In genomic region chr13:28717404-28717803, GRCm38 (mm10) we compare ENCODE assay signal across 15 mouse cellular contexts.
DNase-seq lines count a peak whose midpoint lies in the region; ATAC-seq and TF ChIP-seq lines count a peak whose summit lies in the region.
"Had no signal": no experiment of that assay in that cellular context is flagged by ENCODE, and none has a peak within 500 bp of the region (broad histone marks: within the 10 kb centered on the region; RNA-seq: fewer than 3 reads in every experiment).

No protein-coding gene starts in this region.

- no peaks in the 10 kb centered on the region for H3K36me3 ChIP-seq in heart, postnatal 0 days (replicated peaks; ENCODE audit: control insufficient read depth, insufficient read depth, low read length)
- H3K36me3 ChIP-seq in embryonic facial prominence, embryonic 14.5 days (ENCODE audit: control insufficient read depth, insufficient read depth, low read length) = 0 out of 2 replicates have a peak, but pooled peaks cover 5% of the 10 kb centered on the region
- no peaks in the 10 kb centered on the region for H3K36me3 ChIP-seq in midbrain, embryonic 11.5 days (ENCODE audit: control insufficient read depth, insufficient read depth, low read length)
- H3K36me3 ChIP-seq: intestine, embryonic 15.5 days; stomach, embryonic 15.5 days had no signal

- intact Hi-C loops in heart, postnatal 25 days (cut with DNase I) = loop anchor here (5.0 kb wide), 2 partner anchors 210 to 235 kb away; partner anchors contain the start of gene Sox4

- H3K9me3 ChIP-seq in heart, postnatal 0 days (replicated peaks; ENCODE audit: control insufficient read depth, low read length) = no peaks in the 10 kb centered on the region
- no peaks in the 10 kb centered on the region for H3K9me3 ChIP-seq in embryonic facial prominence, embryonic 14.5 days (ENCODE audit: control insufficient read depth, low read length)
- no peaks in the 10 kb centered on the region for H3K9me3 ChIP-seq in midbrain, embryonic 11.5 days (ENCODE audit: control insufficient read depth, low read length)
- H3K9me3 ChIP-seq: intestine, embryonic 15.5 days; stomach, embryonic 15.5 days had no signal

- peaks cover 38% of the 10 kb centered on the region for H3K4me1 ChIP-seq in heart, postnatal 0 days (ENCODE audit: control insufficient read depth, insufficient read depth)
- H3K4me1 ChIP-seq in embryonic facial prominence, embryonic 14.5 days (ENCODE audit: control insufficient read depth, insufficient read depth, low read length) = peaks cover 33% of the 10 kb centered on the region
- H3K4me1 ChIP-seq in midbrain, embryonic 11.5 days (ENCODE audit: control insufficient read depth, insufficient read depth, low read length) = peaks cover 45% of the 10 kb centered on the region

- H3K4me2 ChIP-seq in heart, postnatal 0 days (ENCODE audit: low read depth, low read length) = no peak overlapping the region
- H3K4me2 ChIP-seq in embryonic facial prominence, embryonic 14.5 days (ENCODE audit: low read depth, low read length) = no peak overlapping the region
- H3K4me2 ChIP-seq in midbrain, embryonic 11.5 days = no peak overlapping the region
- H3K4me2 ChIP-seq: intestine, embryonic 15.5 days had no signal

- 83% methylated on average over 4 of the region's 4 CpGs for WGBS in heart, postnatal 0 days
- 90% methylated on average over 4 of the region's 4 CpGs for WGBS in embryonic facial prominence, embryonic 14.5 days
- 93% methylated on average over 4 of the region's 4 CpGs for WGBS in midbrain, embryonic 11.5 days

- no peak for ATAC-seq in heart, postnatal 0 days (ENCODE audit: insufficient read depth, low read depth)
- ATAC-seq in embryonic facial prominence, embryonic 14.5 days (ENCODE audit: low read depth) = no peak
- ATAC-seq in midbrain, embryonic 11.5 days (ENCODE audit: low FRiP score) = no peak

- no peak for DNase-seq in heart, postnatal 0 days (ENCODE audit: low spot score)
- no peak for DNase-seq in heart, postnatal 25 days (ENCODE audit: low spot score)
- DNase-seq in brain, adult 2 months (ENCODE audit: low read depth, low spot score) = peak; percentile 22
- DNase-seq in embryonic facial prominence, embryonic 14.5 days (ENCODE audit: low spot score) = no peak
- DNase-seq in midbrain, embryonic 11.5 days (ENCODE audit: low spot score, missing footprints) = no peak
- DNase-seq in testis, postnatal 10 days (ENCODE audit: low spot score) = no peak
- no peak for DNase-seq in urinary bladder, postnatal 4 days (ENCODE audit: low spot score in 2 of 2)
- DNase-seq in cerebellum, postnatal 4 days (ENCODE audit: low spot score in 2 of 2) = no peak
- DNase-seq: cerebellum, postnatal 14 days; gastrocnemius, postnatal 14 days; layer of hippocampus, adult 9-11 months; left cerebral cortex, postnatal 4 days had no signal

- TF ChIP-seq CTCF in heart, postnatal 0 days (IDR thresholded peaks at IDR 0.05; ENCODE audit: low read depth) = no peak

- no peak overlapping the region for H3K9ac ChIP-seq in heart, postnatal 0 days (replicated peaks; ENCODE audit: low read depth, low read length)
- H3K9ac ChIP-seq in embryonic facial prominence, embryonic 14.5 days (ENCODE audit: low read depth, low read length) = no peak overlapping the region
- no peak overlapping the region for H3K9ac ChIP-seq in midbrain, embryonic 11.5 days (ENCODE audit: low read length)
- H3K9ac ChIP-seq: intestine, embryonic 15.5 days; liver, embryonic 14.5 days; stomach, embryonic 15.5 days had no signal

- no peak overlapping the region for H3K4me3 ChIP-seq in heart, postnatal 0 days (ENCODE audit: low read depth, low read length)
- H3K4me3 ChIP-seq in embryonic facial prominence, embryonic 14.5 days (ENCODE audit: low read depth, low read length) = no peak overlapping the region
- H3K4me3 ChIP-seq in midbrain, embryonic 11.5 days (ENCODE audit: low read depth, low read length) = no peak overlapping the region
- H3K4me3 ChIP-seq: intestine, embryonic 15.5 days; stomach, embryonic 15.5 days had no signal

- no peak for TF ChIP-seq EP300 in heart, postnatal 0 days (IDR thresholded peaks at IDR 0.05; ENCODE audit: low read depth)

- H3K27me3 ChIP-seq in heart, postnatal 0 days (ENCODE audit: control insufficient read depth, insufficient read depth, low read length) = no peaks in the 10 kb centered on the region
- H3K27me3 ChIP-seq in embryonic facial prominence, embryonic 14.5 days (replicated peaks; ENCODE audit: control insufficient read depth, insufficient read depth, low read length) = no peaks in the 10 kb centered on the region
- H3K27me3 ChIP-seq in midbrain, embryonic 11.5 days (ENCODE audit: control insufficient read depth, insufficient read depth, low read length) = no peaks in the 10 kb centered on the region
- H3K27me3 ChIP-seq: intestine, embryonic 15.5 days; stomach, embryonic 15.5 days had no signal

- peak overlapping the region; percentile 64; the same call in 1 of the 2 replicates for H3K27ac ChIP-seq in heart, postnatal 0 days (ENCODE audit: low read depth)
- peak overlapping the region; percentile 74; the same call in 1 of the 2 replicates for H3K27ac ChIP-seq in embryonic facial prominence, embryonic 14.5 days (replicated peaks; ENCODE audit: low read depth, low read length)
- H3K27ac ChIP-seq in midbrain, embryonic 11.5 days (ENCODE audit: low read depth, low read length) = peak overlapping the region; percentile 91
- H3K27ac ChIP-seq: liver, embryonic 14.5 days had no signal
